Mouse (Mus musculus): ENCODE results near the gene BC005624.

The BC005624 gene

DNA sequence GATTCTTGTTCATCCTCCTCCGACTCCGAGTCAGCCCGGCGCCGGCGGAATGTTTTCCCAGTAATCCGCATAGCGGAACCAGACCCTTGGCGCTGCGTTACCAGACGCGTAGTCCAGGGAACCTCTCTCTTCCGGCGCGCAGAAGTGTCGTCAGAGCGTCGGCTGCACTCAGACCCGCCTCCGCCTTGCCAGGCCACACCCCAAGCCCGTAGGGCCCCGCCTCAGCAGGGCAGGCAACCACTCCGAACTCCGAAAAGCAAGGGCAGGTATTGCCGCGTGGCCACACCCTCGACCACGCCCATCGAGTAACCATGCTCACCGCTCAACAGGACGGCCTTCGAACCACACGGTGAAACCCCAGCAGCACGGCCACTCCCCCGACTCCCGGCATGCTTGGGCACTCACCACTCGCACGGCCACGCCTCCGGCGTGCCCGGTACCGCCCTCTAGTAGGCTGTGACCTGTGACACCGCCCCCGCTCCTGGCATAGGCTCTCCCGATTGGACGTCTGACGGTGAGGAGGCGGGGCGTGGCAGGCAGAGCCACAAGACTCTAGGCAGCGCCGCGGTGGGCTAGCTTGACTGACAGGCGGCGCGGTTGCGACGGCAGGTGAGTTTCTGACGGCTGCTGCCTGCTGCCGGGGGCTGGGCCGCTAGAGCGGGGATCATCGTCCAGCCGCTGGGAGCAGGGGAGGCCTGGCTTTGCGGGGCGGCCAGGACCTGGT is at the start of gene BC005624, which contains the start of gene Usp20:
BC005624 (minus strand) TSS at position 412 of the 724 bp plus-strand sequence.
Usp20 (plus strand) TSS at position 490 of the 724 bp plus-strand sequence.
- peak; percentile 100 for DNase-seq (ENCODE audit: low spot score)

GRCm38 (mm10) chr2:31026642-31027041 is 44.6 kb upstream of the BC005624 start:
- no peak for DNase-seq (ENCODE audit: low spot score)

DNA sequence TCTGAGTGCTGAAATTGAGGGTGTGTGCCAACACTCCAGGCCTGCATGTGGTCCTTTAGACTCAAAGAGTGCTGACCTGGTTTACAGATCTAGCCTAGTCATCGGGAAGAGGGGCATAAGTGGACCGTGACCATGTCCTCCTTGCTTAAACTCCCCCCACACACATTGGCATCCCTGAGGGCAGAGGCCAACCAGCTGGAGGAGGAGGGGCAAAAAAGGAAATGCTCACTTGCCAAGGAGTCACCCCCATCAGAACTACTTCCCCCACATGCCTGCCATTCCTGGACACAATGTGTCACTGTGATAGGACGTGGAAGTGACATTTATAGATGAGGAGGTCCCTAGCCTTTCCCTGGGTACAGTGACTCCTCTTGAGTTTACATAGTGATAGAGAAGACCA is 43.5 kb upstream of the BC005624 start:
- no peak for DNase-seq (ENCODE audit: low spot score)

- peak; percentile 85 for DNase-seq (ENCODE audit: low spot score)
These were observed 42.8 kb upstream of the BC005624 start for GRCm38 (mm10) chr2:31024618-31025370.

GRCm38 (mm10) chr2:31023940-31024339 is 41.9 kb upstream of the BC005624 start:
- no peak for DNase-seq (ENCODE audit: low spot score)

- DNase-seq (ENCODE audit: low spot score): no peak
These were observed 38.2 kb upstream of the BC005624 start for GRCm38 (mm10) chr2:31020202-31020601.

DNA sequence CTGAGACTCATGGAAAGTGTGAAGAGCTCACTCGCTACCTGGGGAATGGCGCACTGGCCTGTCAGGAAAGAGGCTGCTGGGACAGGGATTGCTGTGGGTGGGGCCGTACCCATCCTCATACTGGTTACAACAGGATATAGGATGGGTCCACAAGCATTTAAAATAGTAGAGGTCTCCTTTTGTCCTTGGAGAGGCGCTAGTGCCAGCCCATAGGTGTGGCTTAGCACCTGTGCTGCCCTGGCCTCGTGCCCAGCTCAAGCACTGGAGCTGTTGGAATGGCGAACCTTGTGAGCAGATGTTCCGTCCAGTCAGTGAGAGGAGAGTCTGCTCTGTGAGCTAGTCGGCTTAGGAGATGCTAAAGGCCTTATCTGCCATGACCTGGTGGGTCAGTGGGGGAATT is 37.0 kb upstream of the BC005624 start:
- DNase-seq (ENCODE audit: low spot score): no peak

GRCm38 (mm10) chr2:31018519-31018918 is 36.5 kb upstream of the BC005624 start:
- DNase-seq (ENCODE audit: low spot score): no peak

- no peak for DNase-seq (ENCODE audit: low spot score)
These were observed 35.8 kb upstream of the BC005624 start for GRCm38 (mm10) chr2:31017625-31018317.

DNA sequence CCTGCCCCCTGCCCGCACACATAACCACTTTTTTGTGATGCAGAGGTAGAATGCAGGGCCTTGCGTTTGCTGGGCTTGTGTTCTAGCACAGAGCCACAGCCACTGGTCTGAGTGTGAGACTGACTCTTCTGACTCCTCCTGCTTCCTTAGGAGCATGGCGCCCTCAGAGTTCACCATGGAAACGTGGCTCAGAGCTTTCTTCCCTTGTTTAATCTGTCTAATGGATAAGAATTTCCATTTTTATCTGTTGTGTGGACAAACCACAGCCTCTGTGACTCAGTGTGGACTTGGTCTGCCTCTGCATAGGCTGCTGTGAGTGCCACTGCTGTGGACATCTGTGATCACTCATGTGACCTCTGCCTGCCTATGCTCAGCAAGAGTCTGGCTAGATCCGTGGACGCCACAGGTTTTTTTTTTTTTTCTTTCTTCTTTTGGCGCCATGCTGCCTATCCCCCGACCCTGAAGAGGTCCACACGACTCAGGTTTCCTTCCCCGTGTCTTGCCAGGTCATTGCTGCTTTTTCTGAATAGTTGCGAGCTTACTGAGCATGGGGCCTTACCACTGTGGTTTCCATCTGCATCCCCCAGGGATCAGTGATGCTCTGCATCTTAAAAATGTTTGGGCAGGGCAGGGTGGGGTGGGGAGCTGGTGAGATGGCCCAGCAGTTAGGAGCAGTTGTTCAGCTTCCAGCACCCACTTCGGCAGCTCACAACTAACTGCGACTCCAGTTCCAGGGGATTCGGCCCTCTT is 31.5 kb upstream of the BC005624 start:
- DNase-seq (ENCODE audit: low spot score): no peak

DNA sequence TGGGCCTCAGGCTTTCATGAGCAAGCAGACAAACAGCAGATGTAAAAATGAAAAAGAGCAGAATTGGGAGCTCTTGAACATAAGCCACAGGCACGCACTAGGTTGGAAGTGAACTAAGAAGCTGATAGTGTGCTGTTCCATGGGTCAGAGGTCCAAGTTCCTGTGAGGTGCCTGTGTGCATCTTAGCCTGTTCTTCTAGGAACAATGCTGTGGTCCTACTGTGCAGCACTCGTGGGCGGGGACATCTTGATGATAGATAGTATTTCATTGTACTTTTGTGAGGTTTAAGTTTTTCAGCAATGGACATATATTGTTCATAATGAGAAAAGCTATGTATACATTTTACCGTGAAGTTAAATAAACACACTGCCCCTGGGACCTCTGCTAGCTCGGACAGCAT is 25.2 kb upstream of the BC005624 start:
- DNase-seq (ENCODE audit: low spot score): no peak

GRCm38 (mm10) chr2:31006434-31006833 is 24.4 kb upstream of the BC005624 start:
- DNase-seq (ENCODE audit: low spot score): no peak

DNA sequence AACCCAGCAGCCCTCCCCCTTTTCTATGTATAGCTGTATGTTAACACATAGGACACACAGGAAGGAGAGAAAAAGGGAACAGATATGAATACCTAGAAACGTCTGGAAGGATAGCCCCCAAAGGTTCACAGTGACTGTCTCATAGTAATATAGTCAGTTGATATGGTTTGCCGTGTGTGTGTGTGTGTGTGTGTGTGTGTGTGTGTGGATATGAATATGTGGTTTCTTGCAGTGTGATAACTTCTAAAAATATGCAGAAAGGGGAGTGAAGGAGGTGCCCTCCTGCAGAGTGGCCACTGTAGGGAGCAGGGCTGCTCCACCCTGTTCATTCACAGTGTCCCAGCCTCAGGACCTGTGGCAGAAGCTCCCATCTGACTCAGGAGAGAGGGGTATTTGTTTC is 23.5 kb upstream of the BC005624 start:
- no peak for DNase-seq (ENCODE audit: low spot score)

DNA sequence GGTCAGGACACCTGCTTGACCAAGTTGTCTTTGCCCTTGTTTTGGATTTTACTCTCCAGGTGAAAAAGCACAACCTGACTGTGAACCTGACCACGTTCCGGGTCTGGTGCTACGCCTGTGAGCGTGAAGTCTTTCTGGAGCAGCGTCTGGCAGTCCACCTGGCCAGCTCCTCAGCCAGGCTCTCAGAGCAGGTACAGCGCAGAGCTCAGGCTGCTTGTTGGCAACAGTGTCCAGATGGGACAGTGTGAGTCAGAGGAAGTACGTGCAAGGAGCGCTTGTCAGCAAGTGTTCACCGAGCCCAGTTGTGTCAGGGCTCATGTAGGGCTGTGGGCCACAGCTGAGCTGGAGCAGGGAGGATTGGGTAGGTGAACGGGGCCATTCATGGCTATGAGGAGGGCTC is 20.9 kb upstream of the BC005624 start:
- DNase-seq (ENCODE audit: low spot score): no peak

DNA sequence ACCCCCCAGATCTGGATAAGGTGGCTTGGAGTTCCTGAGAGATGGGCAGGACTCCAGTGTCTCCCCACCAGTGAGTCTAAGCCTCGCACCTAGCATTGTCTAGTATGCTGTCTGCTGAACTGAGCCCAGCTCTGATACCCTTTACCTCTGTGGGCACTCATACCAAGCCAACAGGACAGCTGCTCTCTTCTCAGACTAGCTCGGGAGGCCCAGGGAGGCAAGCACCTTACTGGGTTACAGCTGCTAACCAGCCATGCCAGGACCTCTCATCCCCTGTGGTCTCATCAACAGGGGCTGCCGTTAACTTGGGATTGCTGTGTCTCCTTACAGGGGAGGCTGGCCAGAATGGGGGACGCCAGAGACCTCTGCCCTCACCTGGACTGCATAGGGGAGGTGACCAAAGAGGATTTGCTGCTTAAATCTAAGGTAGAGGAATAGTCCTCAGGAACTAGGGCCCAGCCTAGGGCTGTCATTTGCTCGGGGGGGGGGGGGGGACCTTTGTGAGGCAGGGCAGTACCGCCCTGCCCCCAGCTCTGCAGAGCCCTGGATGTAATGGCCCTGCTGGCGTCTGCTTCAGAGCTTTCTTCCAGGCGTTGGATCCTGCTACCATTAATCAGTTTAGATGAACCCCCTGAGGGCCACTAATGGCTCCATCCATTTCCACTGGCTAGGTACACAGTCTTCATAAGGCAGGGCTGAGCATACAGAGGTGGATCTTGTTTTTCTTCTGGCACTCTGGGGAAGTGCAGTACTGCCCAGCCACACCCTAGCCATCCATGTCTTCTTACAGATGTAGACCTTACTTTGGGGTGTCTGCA is 16.7 kb upstream of the BC005624 start:
- no peak for DNase-seq (ENCODE audit: low spot score)

- DNase-seq (ENCODE audit: low spot score): no peak
These were observed 13.5 kb upstream of the BC005624 start for GRCm38 (mm10) chr2:30995432-30995996.

GRCm38 (mm10) chr2:30994853-30995252 is 12.9 kb upstream of the BC005624 start:
- no peak for DNase-seq (ENCODE audit: low spot score)

DNA sequence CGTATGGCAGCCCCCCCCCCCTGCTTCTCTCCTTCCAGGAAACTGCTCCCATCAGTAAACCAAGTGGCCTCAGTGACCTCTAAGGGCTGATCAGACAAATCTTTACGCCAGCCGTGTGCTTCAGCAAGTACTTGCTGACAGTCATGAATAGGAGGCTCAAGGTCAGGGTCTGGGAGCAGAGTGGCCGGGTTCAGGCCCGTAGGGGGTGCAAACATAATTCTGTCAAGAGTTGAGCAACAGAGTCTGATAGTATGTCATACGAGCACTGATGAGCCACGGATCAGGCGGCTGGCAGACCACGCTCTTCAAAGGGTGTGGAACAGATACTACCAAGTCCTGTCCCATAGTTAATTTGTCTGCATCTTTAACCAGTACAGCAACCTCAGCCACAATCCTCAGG is 8.2 kb upstream of the BC005624 start:
- DNase-seq (ENCODE audit: low spot score): no peak

- no peak for DNase-seq (ENCODE audit: low spot score)
These were observed 3.4 kb upstream of the BC005624 start for GRCm38 (mm10) chr2:30985111-30986020.

DNA sequence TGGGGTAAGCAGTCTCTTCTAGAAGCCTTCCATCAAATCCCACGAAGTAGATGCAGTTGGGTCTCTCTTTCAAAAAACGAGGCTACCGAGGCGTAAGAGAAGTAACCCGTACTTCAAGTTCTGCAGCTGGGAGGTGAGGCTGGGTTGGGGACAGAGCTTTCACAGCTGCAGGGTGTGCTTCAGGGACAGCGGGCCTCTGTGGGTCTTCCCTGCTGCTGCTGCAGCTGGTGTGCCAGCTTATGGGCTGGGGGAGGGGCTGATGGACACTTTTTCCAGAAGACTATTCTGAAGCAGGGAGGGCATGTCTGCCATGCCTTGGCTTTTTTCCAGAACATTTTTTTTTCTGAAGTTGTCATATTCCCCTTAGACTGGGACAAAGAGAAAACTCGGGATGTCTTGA is 1.0 kb upstream of the BC005624 start:
- peak; percentile 9 for DNase-seq (ENCODE audit: low spot score)
